Mouse (Mus musculus) left cerebral cortex, postnatal 25 days (tissue): ENCODE measurements around the gene Efcab9. TPM values are rescaled to one million over a fixed set of nuclear protein-coding genes. Genes with fewer than 3 reads are reported as not detected.
A peak's percentile ranks its signal among the peaks of the same experiment; 100 is the strongest.

Experiments used
- DNase-seq, 2 experiments: peaks; one replicate each; pipeline ENCODE4 v3.0.0; 2022; ENCODE audit warnings: low spot score in 2 of 2, mixed read lengths in 1 of 2
- intact Hi-C: fragments of 180-260 bp; cut with DNase I; formaldehyde crosslinking; loops from one replicate; pipeline ENCODE4 v1.15.1; 2025
- total RNA-seq, 2 experiments: library from RNA; stranded (reverse); gene quantifications; 2 replicates each; pipeline ENCODE4 v1.2.3; 2021

The Efcab9 gene
- total RNA-seq, 2 experiments from 2014 or later: 1.6 to 1.7 TPM

DNA sequence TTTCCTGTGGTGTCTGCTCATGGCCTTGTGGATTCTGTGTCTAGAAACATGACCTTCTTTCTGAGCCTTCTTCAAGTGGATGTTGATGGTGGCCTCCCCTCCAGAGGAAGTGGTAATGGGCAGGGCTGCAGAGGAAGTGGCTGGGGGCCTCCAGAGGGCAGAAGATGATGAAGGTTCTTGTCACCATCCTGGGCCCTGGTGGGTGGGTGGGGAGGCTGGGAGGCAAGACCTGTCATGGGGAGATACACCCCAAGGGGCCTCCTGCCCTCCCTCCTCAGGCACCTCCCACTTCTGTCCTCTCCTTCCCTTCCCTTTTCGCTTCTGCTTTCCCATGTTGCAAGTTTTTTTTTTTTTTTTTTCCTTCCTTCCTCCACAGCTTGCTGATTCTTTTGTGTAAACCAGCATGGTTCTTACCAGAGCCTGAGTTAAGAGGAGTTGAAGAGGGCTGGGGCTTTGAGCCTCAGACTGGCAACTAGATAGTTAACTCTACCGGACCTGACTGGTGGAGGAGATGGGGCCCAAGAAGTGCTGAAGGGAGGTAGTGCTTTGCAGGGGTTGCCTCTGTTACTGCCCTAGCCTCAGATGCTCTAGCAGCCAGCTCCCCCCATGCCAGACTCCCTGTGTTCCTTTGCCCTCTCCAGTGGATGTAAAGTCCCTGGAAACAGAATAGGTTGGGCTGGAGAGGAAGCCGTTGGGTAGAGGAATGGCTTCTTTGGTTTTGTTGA lies 11.0 kb upstream of the Efcab9 start:
- intact Hi-C loops: no loop called here
- no peak for DNase-seq

DNA sequence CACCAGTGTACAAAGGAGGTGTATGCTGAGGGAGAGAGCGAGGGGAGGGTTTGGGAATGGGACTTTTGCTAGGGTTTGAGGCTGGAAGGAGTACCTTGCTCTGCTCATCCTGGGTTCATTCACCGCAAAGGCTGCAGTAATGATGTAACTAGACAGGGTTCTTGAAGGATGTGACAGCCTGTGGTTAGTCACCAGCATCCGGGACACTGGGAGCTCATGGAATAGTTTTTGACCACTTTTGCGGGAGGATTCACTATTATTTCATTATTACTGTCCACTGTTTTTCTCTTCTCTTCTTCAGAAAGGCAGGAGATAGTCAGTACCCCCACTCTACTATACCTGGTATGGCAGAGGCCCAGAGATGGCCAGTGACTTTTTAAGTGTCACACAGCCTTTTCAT lies 10.3 kb upstream of the Efcab9 start:
- intact Hi-C loops: no loop called here
- no peak for DNase-seq

DNA sequence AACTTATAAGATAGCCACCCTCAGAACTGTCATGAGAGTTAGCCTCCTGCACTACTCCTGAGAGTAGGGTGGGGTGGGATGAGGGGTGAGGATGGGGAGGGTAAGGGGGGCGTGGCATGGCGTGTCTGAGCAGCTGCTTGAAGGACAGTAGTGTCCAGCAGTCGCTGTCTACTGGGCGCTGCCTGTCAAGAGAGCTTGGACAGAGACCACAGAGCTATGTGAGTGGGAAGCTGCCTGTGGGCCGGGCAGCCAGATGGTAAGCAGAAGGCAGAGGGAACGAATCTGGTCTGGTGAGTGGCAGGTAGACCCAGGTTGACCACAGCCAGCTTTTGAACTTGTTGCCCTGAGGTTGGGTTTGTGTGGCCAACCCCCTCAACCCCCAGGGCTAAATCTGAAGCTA lies 8.6 kb upstream of the Efcab9 start:
- intact Hi-C loops: no loop called here
- no peak for DNase-seq

DNA sequence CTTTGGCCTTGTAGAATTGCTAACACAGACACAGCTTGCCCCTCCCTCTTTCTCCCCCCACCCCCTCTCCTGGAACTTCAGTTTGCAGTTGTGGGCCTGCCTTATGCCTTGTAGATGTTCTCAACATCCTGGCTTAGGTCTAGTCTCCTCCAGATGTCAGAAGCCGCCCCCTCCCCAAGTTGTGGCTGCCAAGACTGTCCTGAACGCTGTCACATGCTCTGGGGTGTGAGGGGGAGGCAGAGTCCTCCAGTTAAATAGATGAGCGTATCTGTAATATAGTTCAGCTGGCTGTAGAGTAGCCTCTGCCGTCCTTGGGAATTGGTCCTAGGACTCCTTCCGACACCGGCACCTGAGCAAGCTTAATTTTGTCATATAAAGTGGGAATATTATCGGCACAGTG lies 7.8 kb upstream of the Efcab9 start:
- no peak for DNase-seq
- intact Hi-C loops: no loop called here

DNA sequence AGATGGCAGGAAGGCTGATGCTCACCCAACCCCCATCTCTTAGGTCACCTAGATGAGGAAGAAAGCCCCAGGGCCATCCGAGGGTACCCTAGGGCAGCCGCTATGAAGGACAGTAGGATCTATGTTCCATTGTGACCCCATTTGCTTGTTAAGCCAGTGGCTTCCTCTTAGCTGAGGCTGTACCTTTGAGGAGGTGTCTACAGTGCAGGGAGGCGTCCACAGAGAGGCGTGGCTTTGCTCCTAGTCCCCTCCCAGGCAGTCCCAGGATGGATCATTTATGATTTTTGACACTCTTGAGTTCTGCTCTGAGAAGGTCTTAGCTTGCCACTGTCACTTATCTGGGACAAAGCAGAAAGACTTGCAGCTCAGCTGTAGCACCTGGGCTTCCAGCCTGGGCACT lies 7.0 kb upstream of the Efcab9 start:
- intact Hi-C loops: no loop called here
- no peak for DNase-seq

DNA sequence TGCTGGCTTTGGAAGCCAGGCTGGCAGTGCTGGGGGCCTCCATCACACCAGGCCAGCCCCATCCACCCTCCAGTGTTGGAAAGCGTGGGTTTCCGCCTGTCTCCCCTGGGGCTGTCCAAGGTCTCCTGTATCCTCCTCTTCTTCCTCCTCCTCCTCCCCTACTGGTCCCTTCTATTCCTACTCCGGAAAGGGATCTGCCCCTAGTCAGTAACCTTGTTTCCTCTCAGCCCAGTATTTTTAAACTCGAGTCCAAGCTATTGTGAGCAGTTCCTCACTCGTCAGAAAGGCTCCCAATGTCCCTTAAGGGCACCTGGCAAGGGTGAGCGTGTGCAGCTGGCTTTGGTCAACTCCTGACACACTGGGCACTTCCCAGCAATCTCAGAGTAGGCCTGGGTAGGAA lies 6.6 kb upstream of the Efcab9 start:
- intact Hi-C loops: no loop called here
- no peak for DNase-seq

DNA sequence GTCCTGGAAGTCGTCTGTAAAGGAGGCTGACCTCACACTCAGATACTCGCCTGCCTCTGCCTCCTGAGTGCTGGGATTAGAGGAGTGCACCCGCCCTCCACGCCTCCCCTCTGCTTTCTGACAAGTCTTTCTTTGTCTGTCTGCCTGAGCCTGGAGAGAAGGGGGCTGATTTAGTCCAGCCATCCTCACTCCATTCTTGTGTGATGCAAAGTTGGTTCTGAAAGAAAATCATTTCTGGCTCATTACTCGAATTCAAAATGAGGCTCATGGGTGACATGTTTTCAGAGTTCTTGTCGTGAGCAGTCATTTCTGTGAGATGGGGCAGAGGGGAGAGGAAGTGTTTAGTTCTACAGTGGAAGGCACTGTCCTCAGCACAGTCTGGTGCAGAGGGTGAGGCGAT lies 5.1 kb upstream of the Efcab9 start:
- intact Hi-C loops: no loop called here
- DNase-seq: no peak

DNA sequence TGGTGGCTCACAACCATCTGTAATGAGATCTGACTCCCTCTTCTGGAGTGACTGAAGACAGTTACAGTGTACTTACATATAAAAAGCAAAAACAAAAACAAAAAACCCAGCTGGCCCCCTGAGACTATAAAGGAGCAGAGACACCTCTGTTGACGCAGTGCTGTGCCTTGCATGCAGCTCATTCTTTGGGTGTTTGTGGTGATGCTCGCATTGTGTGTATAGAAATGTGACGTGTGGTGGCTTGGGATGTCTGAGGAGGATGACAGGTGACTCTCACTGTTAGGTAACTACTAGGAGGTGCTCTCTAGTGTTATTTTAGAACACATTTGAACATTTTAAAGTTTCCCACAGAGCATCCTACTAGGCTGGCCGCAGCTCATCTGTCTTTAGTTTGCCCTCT lies 3.8 kb upstream of the Efcab9 start:
- intact Hi-C loops: no loop called here
- no peak for DNase-seq

DNA sequence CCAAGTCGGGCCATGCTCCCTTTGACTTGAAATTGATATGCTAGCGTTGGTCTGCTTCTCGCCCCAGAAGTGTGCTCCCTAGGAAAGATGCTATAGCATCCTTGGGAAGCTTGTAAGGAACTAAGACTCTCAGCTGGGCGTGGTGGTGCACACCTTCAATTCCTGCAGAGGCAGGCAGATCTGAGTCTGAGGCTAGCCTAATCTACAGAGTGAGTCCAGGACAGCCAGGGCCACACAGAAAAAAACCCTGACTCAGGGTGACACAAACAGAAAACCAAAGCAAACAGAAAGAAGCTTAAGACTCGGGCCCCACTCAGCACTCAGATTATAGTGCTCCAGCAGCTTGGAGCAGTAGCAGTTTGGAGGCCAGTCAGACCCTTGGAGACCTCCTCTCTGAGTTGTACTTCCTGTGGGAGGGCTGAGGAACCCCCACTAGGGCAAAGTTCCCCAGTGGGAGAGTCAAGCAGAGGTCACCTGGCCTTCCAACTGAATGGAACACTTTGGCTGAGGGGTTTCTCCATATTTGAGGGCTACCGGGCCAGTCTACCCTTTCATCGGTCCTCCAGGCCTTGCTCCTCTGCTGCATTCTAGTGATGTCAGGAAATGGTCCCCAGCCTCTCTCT lies 2.7 kb upstream of the Efcab9 start:
- no peak for DNase-seq
- intact Hi-C loops: no loop called here

DNA sequence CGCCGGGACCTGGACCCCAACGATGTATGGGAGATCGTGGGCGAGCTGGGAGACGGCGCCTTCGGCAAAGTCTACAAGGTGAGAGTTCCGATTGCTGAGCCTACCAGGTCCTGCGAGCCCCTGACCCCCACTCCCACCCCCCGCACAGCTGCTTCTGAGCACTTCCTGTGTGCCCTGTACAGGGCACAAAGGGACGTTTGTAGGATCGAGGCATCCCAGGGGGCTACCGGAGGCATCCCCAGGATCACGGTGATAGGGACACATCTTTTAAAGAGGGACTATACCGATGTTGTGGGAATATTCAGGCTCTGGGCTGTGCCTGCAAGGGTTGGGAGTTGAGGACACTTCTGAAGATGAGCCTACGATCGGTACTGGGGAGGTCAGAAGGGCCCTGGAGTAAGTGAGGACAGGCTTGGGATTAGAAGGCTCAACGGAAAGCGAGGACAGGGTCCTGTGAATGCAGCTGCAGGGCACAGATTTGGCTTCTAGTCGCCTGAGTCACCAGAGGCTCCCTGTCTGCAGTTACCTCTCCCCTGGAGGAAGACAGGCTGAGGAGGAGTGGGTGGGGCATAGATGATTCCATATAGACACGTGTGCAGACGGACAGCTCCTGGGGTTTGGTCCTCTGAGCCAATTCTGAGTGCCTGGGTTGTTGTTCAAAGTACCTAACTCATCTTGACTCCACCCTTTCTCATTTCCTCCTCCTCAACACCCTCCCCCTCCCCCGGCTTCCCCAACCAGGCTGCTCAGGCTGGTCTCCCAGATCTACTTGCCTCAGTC lies 1.8 kb upstream of the Efcab9 start:
- DNase-seq: peak; percentile 41 to 72
- intact Hi-C loops: loop anchor here (2.0 kb wide), 2 partner anchors 55 to 79 kb away; partner anchors contain the start of gene Ubtd2

DNA sequence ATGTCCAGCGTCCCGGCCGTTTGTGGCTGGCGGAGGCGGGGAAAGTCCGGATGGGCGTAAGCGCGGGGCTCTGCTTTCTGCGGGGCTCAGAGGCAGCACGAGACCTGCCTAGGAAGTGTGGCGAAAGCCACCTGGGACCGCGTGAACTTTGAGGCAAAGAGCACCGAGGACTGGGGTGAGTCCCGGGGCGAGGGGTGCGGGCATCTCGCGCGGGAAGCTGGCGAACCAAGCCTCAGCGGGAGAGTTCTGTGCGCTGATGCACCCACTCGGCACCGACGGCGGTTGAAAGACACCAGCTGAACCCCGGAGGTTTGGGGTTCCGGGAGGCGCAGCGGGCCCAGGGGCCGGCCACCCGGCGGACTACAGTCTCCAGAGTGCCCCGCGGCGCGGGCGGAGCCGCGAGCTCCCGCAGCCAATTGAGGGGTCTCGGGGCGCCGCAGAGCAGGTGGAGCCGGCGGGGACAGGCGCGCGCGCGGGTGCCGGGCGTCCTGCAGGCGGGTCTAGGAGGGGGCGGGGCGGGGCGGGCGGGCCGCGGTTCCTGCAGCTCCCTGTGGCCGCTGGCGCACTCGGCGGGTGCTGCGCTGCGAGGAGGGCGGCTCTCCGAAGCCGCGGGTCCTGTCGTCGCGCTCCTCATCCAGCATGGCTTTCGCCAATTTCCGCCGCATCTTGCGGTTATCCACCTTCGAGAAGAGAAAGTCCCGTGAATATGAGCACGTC lies 1.0 kb upstream of the Efcab9 start, which contains the start of gene Stk10:
Gene Stk10, plus strand, starts transcription at position 541 of the 717 bp plus-strand sequence.
- intact Hi-C loops: loop anchor here (2.0 kb wide), 2 partner anchors 56 to 78 kb away; partner anchors contain the start of gene Ubtd2
- peak; percentile 92 to 94 for DNase-seq

DNA sequence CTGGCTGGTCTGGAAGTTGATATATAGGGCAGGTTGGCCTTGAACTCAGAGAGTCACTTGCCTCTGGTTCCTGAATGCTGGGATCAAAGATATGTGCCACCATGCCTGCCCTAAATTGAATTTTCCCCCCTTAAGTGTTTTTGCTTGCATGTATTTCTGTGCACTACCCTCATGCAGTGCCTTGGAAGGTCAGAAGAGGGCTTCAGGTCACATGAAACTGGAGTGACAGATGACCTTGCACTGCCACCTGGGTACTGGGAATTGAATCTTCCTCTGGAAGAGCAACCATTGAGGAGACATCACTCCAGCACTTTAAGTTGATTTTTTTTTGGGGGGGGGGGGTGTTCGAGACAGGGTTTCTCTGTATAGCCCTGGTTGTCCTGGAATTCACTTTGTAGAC lies 1.7 kb downstream of the Efcab9 start:
- intact Hi-C loops: no loop called here
- DNase-seq: no peak

DNA sequence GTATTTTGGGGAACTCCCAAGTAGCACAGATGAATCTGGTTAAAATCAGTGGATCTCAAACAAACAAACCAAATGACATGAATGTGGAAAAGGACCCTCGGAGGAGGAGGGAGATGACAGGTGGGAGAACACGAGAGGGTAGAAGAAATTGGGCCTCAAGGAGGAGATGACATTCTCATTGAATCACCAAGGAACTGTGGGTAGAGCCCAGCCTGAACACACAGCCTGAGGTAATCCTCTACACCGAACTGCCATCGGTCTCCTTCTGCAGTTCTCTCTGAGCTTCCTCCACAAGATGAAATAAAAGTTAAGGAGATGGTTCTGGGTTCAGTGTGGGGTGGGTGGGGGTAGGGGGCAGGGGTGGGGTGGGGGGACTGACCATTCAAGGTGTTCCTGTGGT lies 4.9 kb downstream of the Efcab9 start:
- intact Hi-C loops: no loop called here

DNA sequence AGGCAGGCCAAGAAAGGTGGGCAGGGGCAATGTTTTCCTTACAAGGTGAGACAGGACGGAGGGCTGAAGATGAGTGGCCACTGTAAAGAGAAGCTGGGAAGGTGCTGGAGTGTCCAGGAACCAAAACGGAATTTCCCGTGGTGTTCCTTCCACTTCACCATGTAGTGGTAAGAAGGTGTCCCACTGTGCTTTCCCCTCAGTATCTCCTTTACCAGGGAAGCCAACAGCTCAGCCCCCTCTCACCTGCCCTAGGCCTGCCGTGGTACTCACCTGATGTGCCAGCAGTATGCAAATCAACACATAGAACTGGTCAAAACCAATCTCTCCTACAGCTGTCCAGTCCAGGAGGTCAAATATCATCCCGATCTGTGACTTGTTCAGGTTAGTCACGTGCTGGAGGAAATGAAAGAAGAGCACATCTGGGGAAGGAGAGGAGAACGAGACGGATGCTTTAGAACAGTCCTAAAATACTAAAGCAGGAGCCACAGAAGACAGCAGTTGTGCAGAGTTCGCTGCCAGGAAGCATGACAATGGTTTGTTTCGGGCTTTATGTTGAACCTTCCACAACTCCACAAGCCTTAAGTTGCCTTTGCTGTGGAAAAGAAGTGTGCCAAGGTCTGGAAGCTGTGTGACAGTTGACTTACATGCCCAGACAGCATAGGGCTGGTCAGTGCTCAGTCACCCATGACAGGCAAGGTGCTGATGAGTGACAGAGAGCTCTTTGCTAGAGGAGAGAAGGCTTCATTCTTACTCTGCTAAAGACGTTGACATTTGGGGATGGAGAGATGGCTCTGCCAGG lies 7.6 kb downstream of the Efcab9 start:
- intact Hi-C loops: no loop called here

More for the DNA sequence above, 4.9 kb downstream of the Efcab9 start:
- no peak for DNase-seq

DNA sequence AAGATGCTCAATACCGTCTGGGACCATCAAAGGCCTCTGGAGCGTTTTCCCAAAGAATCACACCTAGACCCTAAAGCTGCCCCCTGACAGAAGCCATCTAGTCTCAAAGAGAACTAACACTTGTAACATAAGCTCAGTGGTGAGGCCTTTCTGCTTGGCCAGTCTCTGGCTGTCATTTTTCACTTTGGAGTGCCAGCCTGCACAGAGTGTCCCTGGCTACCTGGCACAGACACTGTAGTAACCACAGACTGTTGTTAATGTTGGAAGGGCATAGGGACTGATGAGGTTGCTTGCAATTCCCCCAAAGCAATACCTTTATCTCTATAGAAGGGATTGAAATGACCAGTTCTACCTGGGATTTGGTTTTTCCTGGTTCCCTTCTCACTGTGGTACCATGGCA lies 10.6 kb downstream of the Efcab9 start:
- intact Hi-C loops: no loop called here

More for the DNA sequence above, 7.6 kb downstream of the Efcab9 start:
- DNase-seq: no peak

DNA sequence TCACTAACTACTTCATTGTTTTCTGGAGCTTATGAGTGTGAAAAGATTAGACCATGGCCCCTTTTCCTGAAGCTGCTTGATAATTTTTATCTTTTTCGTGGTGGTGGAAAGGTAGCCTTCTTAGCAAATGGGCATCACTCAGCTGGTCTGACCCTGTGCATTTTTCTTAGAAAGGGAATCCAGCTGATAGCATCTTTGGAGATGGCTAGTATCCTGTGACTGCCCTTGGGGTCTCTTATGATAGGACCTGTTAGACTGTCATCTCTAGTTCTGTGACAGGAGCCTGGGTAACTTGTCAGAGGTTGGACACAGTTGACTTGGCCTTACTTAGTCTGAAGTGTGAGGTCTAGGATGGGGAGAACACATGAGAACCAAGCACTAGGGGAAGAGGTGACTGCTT lies 12.5 kb downstream of the Efcab9 start:
- no peak for DNase-seq
- intact Hi-C loops: loop anchor here (5.0 kb wide), 1 partner anchor 62 kb away; the partner anchor contains the start of gene Ubtd2

More for the DNA sequence above, 10.6 kb downstream of the Efcab9 start:
- no peak for DNase-seq

DNA sequence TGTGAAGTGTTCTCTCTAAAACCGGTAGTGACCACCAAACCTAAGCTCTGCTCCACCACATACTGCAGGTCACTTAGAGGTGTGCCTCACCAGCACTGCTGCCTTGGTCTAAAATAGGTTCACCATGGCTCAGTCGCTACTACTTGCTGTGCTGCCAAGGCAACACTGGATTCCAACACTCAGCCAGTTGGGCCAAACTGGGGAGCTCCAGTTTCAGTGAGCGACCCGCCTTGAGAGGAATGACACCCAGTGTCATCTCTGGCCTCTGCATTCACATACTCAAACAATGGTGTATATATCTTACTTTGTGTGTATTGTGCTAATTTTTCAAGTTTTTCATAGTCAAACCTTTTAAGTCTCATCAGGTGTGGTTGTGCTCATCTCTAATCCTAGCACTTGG lies 13.1 kb downstream of the Efcab9 start:
- no peak for DNase-seq

DNA sequence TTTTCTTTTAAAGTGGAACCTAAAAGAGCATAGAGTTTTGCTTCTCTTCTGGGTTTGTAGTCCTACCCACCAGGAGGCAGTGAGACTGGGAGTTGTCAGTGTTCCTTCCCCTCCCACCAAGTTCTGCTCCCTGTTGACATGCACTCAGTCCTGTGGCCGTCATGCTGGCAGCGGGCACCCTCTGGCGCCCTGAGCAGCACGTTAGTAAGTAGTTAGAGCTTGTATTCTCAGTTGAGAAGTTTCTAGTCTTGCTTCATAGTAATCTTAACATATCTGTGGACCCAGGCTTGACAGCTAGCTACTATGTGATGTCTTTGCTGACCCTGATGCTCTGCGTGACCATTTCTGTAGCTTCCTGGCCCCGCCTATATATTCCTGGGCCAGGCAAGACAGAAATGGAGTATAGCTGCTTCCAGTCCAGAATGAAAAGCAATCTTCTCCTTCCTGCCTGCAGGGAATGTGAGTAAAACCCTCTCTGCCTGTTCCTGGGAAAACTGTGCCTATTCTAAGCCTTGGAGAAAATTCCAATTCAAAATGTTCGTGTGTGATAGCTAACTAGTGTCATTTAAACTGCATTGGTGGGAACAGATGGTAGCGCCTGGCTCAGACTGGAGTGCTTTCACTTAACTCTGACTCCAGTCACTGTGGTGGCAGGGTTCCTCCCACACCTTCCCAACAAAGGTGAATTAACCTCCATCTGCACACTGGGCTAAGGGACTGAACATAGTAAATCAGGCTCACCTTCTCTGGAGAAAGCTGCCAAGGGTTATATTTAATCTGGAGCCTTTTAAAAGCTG lies 14.8 kb downstream of the Efcab9 start:
- intact Hi-C loops: loop anchor here (5.0 kb wide), 1 partner anchor 60 kb away; the partner anchor contains the start of gene Ubtd2
- DNase-seq: peak; percentile 54 to 92

More for the DNA sequence above, 13.1 kb downstream of the Efcab9 start:
- intact Hi-C loops: loop anchor here (5.0 kb wide), 1 partner anchor 61 kb away; the partner anchor contains the start of gene Ubtd2
